Mouse (Mus musculus): ENCODE results near the gene Zfp319. TPM values are rescaled to one million over a fixed set of nuclear protein-coding genes. Genes with fewer than 3 reads are reported as not detected.
"Not testable (repeated sequence)": the region's sequence is repeated elsewhere in the genome, so short reads cannot be mapped to it uniquely, and the experiment has no call there.

Zfp319 gene
- 8.6 and 9.6 TPM in 2 replicates for polyA plus RNA-seq (2015; fragmentation: Nextera tagmentation; extraction: Ambion mirVana)

DNA sequence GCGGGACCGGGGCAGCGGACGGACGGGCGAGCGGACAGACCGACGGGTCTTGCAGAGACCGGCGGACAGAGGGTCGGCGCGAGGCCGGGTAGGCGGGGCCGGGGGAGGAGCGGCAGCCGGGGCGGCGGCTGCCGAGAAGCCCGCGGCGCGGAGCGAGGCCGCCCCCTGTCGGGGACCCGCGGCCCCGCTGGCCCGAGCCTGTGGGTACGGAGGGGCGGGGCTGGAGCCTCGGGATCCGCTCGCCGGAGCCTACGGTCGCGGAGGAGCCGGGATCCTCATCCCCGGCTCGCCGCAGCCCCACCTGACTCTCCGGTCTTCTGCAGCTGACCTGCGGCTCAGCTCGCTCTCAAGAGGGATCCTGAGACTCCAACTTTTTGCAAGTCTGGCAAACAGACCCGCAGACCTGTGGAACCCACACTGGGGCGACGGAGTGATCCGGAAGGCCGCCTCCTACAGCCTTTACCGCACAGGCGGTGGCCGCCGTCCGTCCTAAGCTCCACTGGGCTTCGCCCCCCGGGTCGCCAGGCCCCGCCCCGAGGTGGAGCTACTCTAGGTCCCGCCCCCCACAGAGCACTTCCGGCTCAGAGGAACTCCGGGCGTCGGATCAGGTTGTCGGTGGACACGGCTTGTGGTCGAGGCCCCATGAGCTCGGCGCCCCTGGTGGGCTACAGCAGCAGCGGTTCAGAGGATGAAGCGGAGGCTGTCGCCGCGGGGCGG lies at the start of gene Zfp319, which contains the start of gene Usb1:
Zfp319 (minus strand) TSS at position 231 of the 717 bp plus-strand sequence.
Usb1 (plus strand) TSS at position 565 of the 717 bp plus-strand sequence.
- H3K4me1 ChIP-seq, result peaks cover 36% of the 10 kb centered on the region
- under 1% methylated on average over 79 of the region's 80 CpGs for WGBS
- peak within 1 kb of the TSS; percentile 100 for H3K27ac ChIP-seq
- peaks cover 60% of the 10 kb centered on the region for H3K36me3 ChIP-seq
- peak within 1 kb of the TSS; percentile 68 for H3K9ac ChIP-seq
- ATAC-seq (replicated peaks; ENCODE audit: low FRiP score), result peak; percentile 95
- H3K4me2 ChIP-seq, result peak within 1 kb of the TSS; percentile 65
- H3K4me3 ChIP-seq (replicated peaks), result peak within 1 kb of the TSS; percentile 68
- no peaks in the 10 kb centered on the region for H3K27me3 ChIP-seq
- no peaks in the 10 kb centered on the region for H3K9me3 ChIP-seq (replicated peaks)

DNA sequence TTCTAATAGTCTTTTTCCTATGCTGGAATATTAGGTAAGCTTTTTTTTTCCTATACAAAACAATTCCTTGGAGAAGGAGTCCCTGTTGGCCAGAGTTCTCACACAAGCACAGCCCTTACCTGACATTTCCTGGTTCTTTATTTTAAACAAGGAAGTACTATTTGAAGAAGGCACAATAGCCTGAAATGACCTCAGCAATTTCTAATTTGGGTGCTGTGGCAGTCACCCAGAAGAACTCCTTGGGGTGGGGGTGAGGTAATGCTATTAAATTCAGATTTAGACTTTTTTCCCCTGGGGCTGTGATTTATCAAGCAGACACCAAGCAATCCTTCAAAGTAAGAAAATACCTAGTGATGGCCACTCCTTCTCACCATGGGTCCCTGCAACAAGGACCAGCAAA lies 49.2 kb upstream of the Zfp319 start:
- H3K27ac ChIP-seq, result 0 out of 2 replicates have a peak overlapping the region, but pooled peaks have one; percentile 32
- no peaks in the 10 kb centered on the region for H3K9me3 ChIP-seq (replicated peaks)
- H3K4me2 ChIP-seq, result no peak overlapping the region
- ATAC-seq (replicated peaks; ENCODE audit: low FRiP score), result no peak
- no peaks in the 10 kb centered on the region for H3K36me3 ChIP-seq
- H3K27me3 ChIP-seq, result no peaks in the 10 kb centered on the region
- H3K4me3 ChIP-seq (replicated peaks), result no peak overlapping the region
- H3K9ac ChIP-seq, result no peak overlapping the region
- peaks cover 13% of the 10 kb centered on the region for H3K4me1 ChIP-seq

DNA sequence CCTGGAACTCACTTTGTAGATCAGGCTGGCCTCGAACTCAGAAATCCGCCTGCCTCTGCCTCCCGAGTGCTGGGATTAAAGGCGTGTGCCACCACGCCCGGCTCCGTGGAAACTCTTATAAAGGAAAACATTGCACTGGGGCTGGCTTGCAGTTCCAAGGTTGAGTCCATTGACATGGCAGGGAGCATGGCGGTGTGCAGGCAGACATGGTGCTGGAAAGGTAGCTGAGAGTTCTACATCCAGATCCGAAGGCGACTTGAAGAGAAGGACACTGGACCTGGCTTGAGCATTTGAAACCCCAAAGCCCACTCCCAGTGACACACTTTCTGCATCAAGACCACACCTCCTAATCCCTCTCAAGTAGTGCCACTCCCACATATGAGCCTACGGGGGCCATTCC lies 47.2 kb upstream of the Zfp319 start:
- not testable (repeated sequence) for H3K27me3 ChIP-seq; H3K4me3 ChIP-seq (replicated peaks); ATAC-seq (replicated peaks; ENCODE audit: low FRiP score); H3K9ac ChIP-seq; H3K27ac ChIP-seq; H3K9me3 ChIP-seq (replicated peaks); H3K36me3 ChIP-seq; H3K4me2 ChIP-seq
- H3K4me1 ChIP-seq, result peaks cover 16% of the 10 kb centered on the region
- 93% methylated on average over 11 of the region's 11 CpGs for WGBS

DNA sequence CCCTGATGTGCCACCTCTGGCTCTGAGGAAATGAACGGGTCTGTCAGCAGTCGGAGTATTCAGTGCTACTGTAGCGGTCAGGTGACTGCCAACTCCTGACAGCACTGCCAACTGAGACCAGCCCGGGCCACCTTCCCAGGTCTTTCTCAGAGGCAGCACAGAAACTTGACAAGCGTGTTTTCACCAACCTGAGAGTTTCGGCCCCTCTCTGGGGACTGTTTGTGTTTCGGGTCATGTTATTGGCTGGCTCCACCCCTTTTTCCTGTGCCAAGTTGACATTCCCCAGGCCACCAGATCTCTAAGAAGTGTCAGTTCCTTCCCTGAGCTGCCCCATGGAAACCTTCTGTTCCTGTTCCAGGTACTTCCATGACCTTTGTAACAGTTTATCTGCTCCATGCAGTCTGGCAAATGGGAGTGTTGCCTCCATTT lies 46.1 kb upstream of the Zfp319 start:
- peak overlapping the region; percentile 64 for H3K27ac ChIP-seq
- no peak overlapping the region for H3K4me3 ChIP-seq (replicated peaks)
- peak; percentile 30; the same call in 1 of the 2 replicates for ATAC-seq (replicated peaks; ENCODE audit: low FRiP score)
- H3K9me3 ChIP-seq (replicated peaks), result no peaks in the 10 kb centered on the region
- H3K27me3 ChIP-seq, result no peaks in the 10 kb centered on the region
- H3K9ac ChIP-seq, result no peak overlapping the region
- peaks cover 22% of the 10 kb centered on the region for H3K4me1 ChIP-seq
- 0 out of 2 replicates have a peak overlapping the region, but pooled peaks have one; percentile 14 for H3K4me2 ChIP-seq
- WGBS, result 22% methylated on average over 7 of the region's 7 CpGs
- H3K36me3 ChIP-seq, result no peaks in the 10 kb centered on the region

DNA sequence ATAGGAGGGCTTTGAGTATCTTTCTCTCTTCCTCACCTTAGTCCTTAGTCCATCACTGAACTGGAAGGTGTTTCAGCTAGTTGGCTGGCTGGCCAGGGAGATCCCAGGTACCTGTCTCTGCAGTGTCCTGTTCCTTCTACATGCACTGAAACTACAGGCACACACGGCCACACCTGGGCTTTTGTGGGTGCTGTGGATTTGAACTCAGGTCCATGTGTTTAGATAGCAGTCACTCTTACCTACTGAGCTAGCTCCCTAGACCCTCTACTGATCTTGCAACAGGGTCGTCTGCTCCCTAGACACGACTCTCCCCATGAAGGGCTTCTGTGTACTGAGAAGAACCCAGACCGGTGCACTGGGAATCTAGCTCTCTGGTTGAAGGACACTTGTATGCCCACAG lies 45.4 kb upstream of the Zfp319 start:
- H3K9me3 ChIP-seq (replicated peaks), result no peaks in the 10 kb centered on the region
- no peak overlapping the region for H3K4me2 ChIP-seq
- peaks cover 3% of the 10 kb centered on the region for H3K36me3 ChIP-seq
- no peak overlapping the region for H3K9ac ChIP-seq
- 0 out of 2 replicates have a peak overlapping the region, but pooled peaks have one; percentile 64 for H3K27ac ChIP-seq
- 85% methylated on average over 4 of the region's 4 CpGs for WGBS
- H3K27me3 ChIP-seq, result no peaks in the 10 kb centered on the region
- ATAC-seq (replicated peaks; ENCODE audit: low FRiP score), result no peak
- no peak overlapping the region for H3K4me3 ChIP-seq (replicated peaks)
- peaks cover 22% of the 10 kb centered on the region for H3K4me1 ChIP-seq

DNA sequence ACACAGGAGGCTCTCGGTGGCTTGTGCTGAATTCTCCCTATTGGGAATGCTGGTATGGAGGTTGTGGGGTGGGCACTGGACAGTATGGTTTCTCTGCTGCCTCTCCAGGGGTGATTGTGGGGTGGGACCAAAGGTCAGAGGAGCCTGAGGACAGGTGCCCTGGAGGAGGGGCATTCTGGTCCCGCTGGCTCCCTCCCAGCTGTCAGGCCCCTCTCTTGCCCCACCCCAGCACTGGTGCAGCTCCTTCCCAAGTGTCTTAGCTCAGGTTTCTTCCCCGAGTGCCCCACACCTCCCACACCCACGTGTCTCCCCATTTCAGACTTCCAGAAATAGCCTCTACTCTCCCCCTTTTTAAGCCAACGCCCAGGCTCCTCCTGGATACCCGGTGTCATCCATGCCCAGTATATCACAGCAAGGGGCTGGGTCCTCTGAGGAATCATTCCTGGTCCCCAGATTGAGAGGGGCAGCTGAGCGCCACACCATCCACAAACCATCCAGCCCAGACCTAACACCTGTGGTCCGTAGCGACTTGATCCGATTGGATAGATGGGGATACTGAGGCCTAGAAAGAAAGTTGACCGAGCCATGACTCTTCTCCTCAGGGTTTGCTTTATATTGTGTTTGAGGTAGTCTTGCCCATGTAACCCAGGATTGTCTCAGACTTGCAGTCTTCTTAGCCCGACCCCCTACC lies 44.7 kb upstream of the Zfp319 start:
- Histone ChIP-seq H3K36me3 (peaks cover 10% of the 10 kb centered on the region), H3K4me2 (no peak overlapping the region), H3K9me3 (replicated peaks) (no peaks in the 10 kb centered on the region), H3K9ac (no peak overlapping the region), H3K27me3 (no peaks in the 10 kb centered on the region), H3K27ac (no peak overlapping the region), H3K4me3 (replicated peaks) (no peak overlapping the region), H3K4me1 (peaks cover 22% of the 10 kb centered on the region)
- WGBS, result 70% methylated on average over 12 of the region's 12 CpGs
- no peak for ATAC-seq (replicated peaks; ENCODE audit: low FRiP score)

DNA sequence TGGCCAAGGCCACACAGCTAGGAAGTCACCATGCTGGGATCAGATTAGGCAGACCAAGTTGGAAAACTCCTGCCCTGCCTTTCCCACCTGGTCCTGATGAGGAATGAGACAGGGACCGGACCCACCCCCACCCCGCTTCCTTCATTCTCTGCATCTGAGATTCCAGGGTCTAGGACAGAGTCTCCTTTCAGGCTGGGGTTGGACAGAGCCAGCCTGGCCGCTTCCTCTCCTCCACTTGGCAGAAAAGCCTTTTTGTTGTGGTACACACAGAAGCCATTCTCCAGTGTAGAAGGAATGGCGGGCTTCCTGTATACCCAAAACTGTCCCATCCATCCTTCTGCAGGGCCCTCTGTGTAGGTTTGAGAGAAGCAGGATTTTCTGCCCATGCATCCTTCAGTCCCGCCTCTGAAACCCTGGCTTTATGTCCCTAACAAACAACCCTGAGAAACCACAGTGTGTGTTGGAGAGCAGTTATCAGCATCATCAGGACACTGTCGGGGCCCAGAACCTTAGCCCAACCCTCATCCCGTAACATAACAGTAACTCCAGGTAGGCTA lies 43.7 kb upstream of the Zfp319 start:
- 87% methylated on average over 7 of the region's 7 CpGs for WGBS
- no peak overlapping the region for H3K27ac ChIP-seq

DNA sequence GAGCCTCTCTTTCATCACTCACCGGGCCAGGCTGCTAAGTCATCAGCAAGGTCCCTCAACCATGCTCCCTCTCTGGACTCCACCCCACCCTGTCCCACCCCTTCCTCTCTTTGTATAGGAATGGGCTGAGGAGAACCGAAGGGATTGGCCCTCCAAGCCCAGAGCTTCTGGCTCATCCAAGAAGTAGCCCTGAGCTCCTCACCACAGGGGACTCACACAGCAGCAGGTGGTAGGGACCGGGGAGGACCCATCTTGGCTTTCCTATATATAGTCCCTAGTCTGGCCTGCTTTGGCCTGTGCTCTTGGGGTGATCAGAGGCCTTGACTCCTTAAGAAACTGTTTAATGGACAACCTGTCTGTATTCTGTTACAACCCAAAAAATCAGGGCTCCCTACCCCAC lies 42.7 kb upstream of the Zfp319 start:
- H3K4me1 ChIP-seq, result peaks cover 29% of the 10 kb centered on the region
- no peak overlapping the region for H3K4me2 ChIP-seq
- no peak overlapping the region for H3K9ac ChIP-seq
- no peaks in the 10 kb centered on the region for H3K27me3 ChIP-seq
- H3K36me3 ChIP-seq, result peaks cover 18% of the 10 kb centered on the region
- H3K27ac ChIP-seq, result no peak overlapping the region
- no peaks in the 10 kb centered on the region for H3K9me3 ChIP-seq (replicated peaks)
- ATAC-seq (replicated peaks; ENCODE audit: low FRiP score), result no peak
- no peak overlapping the region for H3K4me3 ChIP-seq (replicated peaks)
- WGBS, result 68% methylated on average over 3 of the region's 3 CpGs

More for the DNA sequence above, 43.7 kb upstream of the Zfp319 start:
- H3K4me3 ChIP-seq (replicated peaks), result no peak overlapping the region
- H3K9ac ChIP-seq, result no peak overlapping the region
- no peaks in the 10 kb centered on the region for H3K9me3 ChIP-seq (replicated peaks)
- no peaks in the 10 kb centered on the region for H3K27me3 ChIP-seq
- H3K4me2 ChIP-seq, result no peak overlapping the region
- peaks cover 22% of the 10 kb centered on the region for H3K4me1 ChIP-seq
- H3K36me3 ChIP-seq, result peaks cover 18% of the 10 kb centered on the region
- ATAC-seq (replicated peaks; ENCODE audit: low FRiP score), result no peak

DNA sequence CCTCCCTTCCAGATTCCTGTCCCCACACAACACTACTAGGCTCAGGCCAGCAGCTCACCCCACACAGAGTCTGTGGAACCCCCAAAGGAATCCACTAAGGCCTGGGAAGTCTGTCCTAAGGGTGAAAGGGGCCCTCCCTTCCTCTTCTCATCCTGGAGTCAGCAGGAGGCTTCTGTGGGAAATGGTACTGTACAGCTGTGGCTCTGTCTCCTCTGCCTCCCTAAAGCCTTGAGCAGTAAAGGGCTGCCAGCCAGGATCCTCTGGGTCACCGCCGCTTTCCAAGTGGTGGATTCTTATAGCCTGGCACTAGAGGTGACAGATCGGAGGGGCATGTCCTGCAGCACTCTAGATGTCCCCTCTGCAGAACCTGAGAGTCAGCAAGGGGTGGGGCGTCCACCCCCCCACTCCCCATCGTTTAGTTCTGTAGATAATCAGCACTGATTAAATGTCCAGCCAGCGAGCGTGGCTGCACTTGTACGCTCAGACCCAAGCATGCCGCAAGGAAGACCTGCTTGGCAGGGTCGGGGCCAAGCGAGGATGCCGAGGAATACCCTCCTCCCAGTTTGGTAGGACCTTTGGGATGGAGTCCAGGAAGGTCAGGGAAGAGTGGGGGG lies 41.7 kb upstream of the Zfp319 start:
- Histone ChIP-seq H3K4me3 (replicated peaks) (no peak overlapping the region), H3K27ac (no peak overlapping the region), H3K9ac (no peak overlapping the region), H3K9me3 (replicated peaks) (no peaks in the 10 kb centered on the region), H3K27me3 (no peaks in the 10 kb centered on the region), H3K4me1 (peaks cover 36% of the 10 kb centered on the region), H3K4me2 (no peak overlapping the region), H3K36me3 (peaks cover 19% of the 10 kb centered on the region)
- ATAC-seq (replicated peaks; ENCODE audit: low FRiP score), result no peak
- WGBS, result 82% methylated on average over 12 of the region's 12 CpGs

DNA sequence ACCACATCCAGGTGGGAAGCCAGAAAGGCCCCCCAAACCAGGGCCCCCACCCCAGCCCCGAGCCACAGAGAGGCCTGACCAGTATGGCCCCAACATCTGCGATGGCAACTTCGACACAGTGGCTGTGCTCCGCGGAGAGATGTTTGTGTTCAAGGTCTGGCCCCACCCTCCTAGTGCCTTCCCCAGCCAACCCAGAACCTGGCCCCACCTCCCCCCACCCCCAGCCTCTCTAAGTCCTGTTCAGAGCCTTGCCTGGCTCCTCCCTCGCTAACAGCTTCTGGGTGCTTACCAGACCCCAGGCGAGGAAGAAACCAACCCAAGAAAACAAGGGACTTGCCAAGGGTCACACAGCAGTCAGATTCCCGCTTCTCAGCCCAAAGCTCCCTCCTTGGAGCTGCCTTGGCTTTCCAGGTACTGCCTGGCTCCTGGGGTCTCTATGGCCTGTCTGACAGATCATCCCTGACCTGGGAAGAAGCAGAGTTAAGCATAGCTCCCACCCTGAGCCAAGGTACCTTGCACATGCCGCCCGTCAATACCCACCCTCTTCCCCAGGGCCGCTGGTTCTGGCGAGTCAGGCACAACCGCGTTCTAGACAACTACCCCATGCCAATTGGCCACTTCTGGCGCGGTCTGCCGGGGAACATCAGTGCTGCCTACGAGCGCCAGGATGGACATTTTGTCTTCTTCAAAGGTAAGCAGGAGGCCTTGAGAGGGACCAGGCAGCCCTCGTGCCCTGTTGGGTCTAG lies 38.0 kb upstream of the Zfp319 start:
- Histone ChIP-seq H3K9me3 (replicated peaks) (no peaks in the 10 kb centered on the region), H3K4me1 (peaks cover 23% of the 10 kb centered on the region), H3K4me3 (replicated peaks) (peak overlapping the region; percentile 25; the same call in 1 of the 2 replicates), H3K27me3 (no peaks in the 10 kb centered on the region), H3K36me3 (peaks cover 24% of the 10 kb centered on the region), H3K4me2 (peak overlapping the region; percentile 57), H3K9ac (no peak overlapping the region), H3K27ac (no peak overlapping the region)
- ATAC-seq (replicated peaks; ENCODE audit: low FRiP score), result peak; percentile 63
- WGBS, result 43% methylated on average over 20 of the region's 20 CpGs

DNA sequence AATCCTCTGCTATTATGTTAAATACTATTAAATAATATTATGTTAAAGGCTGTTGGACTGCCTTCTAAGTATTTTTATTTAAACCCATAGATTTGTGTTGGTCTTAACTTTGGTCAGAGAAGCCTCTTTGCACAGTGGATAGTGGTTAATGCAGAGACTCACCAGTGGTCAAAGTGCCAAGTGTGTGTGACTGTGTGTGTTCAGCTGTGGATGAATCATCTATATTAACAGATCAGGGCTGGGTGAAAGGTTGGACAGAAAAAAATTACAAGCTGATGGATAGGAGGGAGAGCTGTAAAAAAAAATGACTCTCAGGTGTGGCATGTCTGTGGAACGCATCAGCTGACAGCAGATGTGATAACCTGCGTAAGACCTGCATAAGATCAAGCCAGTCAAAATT lies 32.1 kb upstream of the Zfp319 start:
- H3K4me2 ChIP-seq, result no peak overlapping the region
- no peak overlapping the region for H3K9ac ChIP-seq
- H3K27ac ChIP-seq, result no peak overlapping the region
- ATAC-seq (replicated peaks; ENCODE audit: low FRiP score), result no peak
- peaks cover 32% of the 10 kb centered on the region for H3K4me1 ChIP-seq
- no peaks in the 10 kb centered on the region for H3K9me3 ChIP-seq (replicated peaks)
- peaks cover 6% of the 10 kb centered on the region; the same call in 1 of the 2 replicates for H3K36me3 ChIP-seq
- WGBS, result 94% methylated on average over 2 of the region's 2 CpGs
- H3K27me3 ChIP-seq, result no peaks in the 10 kb centered on the region
- no peak overlapping the region for H3K4me3 ChIP-seq (replicated peaks)
